Mouse (Mus musculus) erythroblast, embryonic 14.5 days (primary cell): ENCODE results near the gene Coro1a.

ENCODE experiments used
- GATA1 ChIP-seq: IDR thresholded peaks from 2 replicates; pipeline ENCODE4 v1.6.1; 2012; ENCODE audit warnings: low read length, inconsistent platforms, mixed read lengths
- TAL1 ChIP-seq: IDR thresholded peaks from 3 replicates; pipeline ENCODE4 v1.6.1; 2012; ENCODE audit warnings: low read length, inconsistent platforms, mixed read lengths

- TF ChIP-seq GATA1 (no peak), TAL1 (no peak)
These were observed 777 bp upstream of the Coro1a start for GRCm38 (mm10) chr7:126708175-126708952.
